Mouse (Mus musculus) small intestine, adult 2 months (tissue): ENCODE data around the gene Stard3nl.

Source experiments
- CTCF ChIP-seq: fragments of 200-500 bp; IDR thresholded peaks from 2 replicates; pipeline ENCODE4 v1.5.1; 2012; ENCODE audit warnings: low read depth, mild to moderate bottlenecking, control low read depth, inconsistent platforms, low read length, moderate library complexity, mixed read lengths; ENCODE audit not compliant: insufficient replicate concordance, insufficient read length; ENCODE audit errors: extremely low read depth
- POLR2A ChIP-seq: fragments of 200-500 bp; IDR thresholded peaks from 2 replicates; pipeline ENCODE4 v1.6.1; 2012; ENCODE audit warnings: low read depth, mild to moderate bottlenecking, control low read depth, inconsistent platforms, low read length, moderate library complexity

GRCm38 (mm10) chr13:19429812-19430370, 34.3 kb upstream of the Stard3nl start:
- TF ChIP-seq CTCF (no peak), POLR2A (no peak)
